Mouse (Mus musculus): ENCODE measurements at regions not wholly inside any gene's neighbourhood (a gene's known extent, or its start where the extent isn't known, plus 50 kb on each side); places are given as distances from the start of the nearest gene placed in this dataset.

DNA sequence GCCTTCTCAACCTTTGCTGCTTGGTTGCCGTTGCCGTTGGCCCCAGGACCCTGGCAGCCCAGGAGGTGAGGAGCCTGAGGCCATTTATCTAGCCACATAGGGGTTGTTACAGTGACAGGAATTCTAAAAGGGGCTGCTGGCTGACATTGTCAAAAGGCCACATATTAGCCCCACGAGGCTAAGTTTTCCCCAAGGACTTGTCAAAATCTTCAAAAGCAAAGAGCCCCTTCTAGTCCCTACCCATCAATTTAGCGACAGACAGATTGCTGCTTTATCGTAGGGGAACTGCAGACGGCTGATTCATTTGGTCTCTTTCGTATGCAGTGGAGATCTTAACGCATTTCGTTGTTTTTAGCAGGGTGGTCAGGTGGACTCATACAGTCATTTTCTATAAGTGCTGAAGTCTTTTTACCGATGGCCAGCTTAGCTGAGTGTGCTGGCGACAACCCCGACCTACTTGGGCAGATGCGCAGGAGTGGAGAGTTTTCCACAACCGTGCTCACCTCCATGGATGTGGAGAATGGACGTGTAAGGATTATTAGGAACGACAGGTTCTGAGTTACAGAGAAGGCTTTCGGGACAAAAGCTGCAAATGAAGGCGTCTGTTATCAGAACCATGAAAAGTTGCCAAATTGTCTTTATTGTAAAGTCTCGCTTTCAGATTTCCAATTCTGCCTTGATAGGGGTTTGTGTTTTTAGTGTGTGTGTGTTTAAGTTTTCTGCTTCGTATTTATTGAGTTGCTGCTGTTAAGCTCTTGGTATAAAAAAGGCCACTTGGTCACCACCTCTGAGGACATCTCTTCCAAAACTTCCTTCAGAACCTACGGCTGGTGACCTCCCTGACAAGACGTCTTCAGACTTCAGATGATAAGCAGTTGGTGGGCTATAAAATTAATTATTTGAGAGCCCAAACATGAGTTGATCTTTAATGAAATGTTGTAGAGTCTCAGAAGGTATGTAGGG lies 123.7 kb upstream of the Cpsf6 start:
- DNase-seq (ENCODE audit: low spot score) (no peak), ATAC-seq (ENCODE audit: low FRiP score, low TSS enrichment) (no peak)
- no peaks in the 10 kb centered on the region for H3K36me3 ChIP-seq (ENCODE audit: control insufficient read depth, insufficient read depth, low read length)
- no peaks in the 10 kb centered on the region for H3K9me3 ChIP-seq (ENCODE audit: control insufficient read depth, low read length)
- no peak overlapping the region for H3K4me2 ChIP-seq (replicated peaks; ENCODE audit: low read depth)
- H3K4me3 ChIP-seq (ENCODE audit: low read depth, low read length), result no peak overlapping the region
- TF ChIP-seq CTCF (IDR thresholded peaks at IDR 0.05; ENCODE audit: low read depth) (no peak), EP300 (optimal IDR thresholded peaks at IDR 0.05) (no peak)
- H3K4me1 ChIP-seq (replicated peaks; ENCODE audit: control insufficient read depth, insufficient read depth), result no peaks in the 10 kb centered on the region
- 79% methylated on average over 22 of the region's 22 CpGs for WGBS
- H3K9ac ChIP-seq (ENCODE audit: low read length), result no peak overlapping the region
- H3K27me3 ChIP-seq (ENCODE audit: control insufficient read depth, insufficient read depth, low read length), result no peaks in the 10 kb centered on the region
- no peak overlapping the region for H3K27ac ChIP-seq (replicated peaks)

DNA sequence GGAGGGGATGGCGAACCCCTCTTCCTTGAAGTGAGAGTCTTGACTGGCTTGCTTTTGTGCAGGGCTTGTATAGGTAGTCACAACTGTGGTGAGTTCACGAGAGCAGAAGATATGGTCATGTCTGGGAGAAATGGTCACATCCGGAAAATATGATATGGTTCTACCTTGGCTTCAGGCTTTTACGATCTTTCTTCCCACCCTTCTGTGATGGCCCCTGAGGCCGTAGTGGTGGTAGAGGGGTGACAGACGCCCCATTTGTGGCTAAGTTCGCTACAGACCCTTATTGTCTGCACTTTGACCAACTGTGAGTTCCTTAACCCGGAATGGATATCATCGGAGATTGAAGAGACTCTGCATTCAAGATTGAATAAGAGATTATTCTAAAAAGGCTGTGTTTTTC lies 122.9 kb upstream of the Cpsf6 start:
- H3K4me1 ChIP-seq (replicated peaks; ENCODE audit: control insufficient read depth, insufficient read depth), result no peaks in the 10 kb centered on the region
- no peak for ATAC-seq (ENCODE audit: low FRiP score, low TSS enrichment)
- no peak for TF ChIP-seq EP300 (optimal IDR thresholded peaks at IDR 0.05)
- no peak for TF ChIP-seq CTCF (IDR thresholded peaks at IDR 0.05; ENCODE audit: low read depth)
- no peaks in the 10 kb centered on the region for H3K36me3 ChIP-seq (ENCODE audit: control insufficient read depth, insufficient read depth, low read length)
- no peaks in the 10 kb centered on the region for H3K9me3 ChIP-seq (ENCODE audit: control insufficient read depth, low read length)
- H3K27me3 ChIP-seq (ENCODE audit: control insufficient read depth, insufficient read depth, low read length), result no peaks in the 10 kb centered on the region
- DNase-seq (ENCODE audit: low spot score), result no peak
- H3K9ac ChIP-seq (ENCODE audit: low read length), result no peak overlapping the region
- 89% methylated on average over 9 of the region's 9 CpGs for WGBS
- H3K4me3 ChIP-seq (ENCODE audit: low read depth, low read length), result no peak overlapping the region
- H3K27ac ChIP-seq (replicated peaks), result no peak overlapping the region
- H3K4me2 ChIP-seq (replicated peaks; ENCODE audit: low read depth), result no peak overlapping the region

GRCm38 (mm10) chr10:117502135-117502534 lies 122.3 kb upstream of the Cpsf6 start:
- H3K36me3 ChIP-seq (ENCODE audit: control insufficient read depth, insufficient read depth, low read length), result no peaks in the 10 kb centered on the region
- no peak overlapping the region for H3K4me2 ChIP-seq (replicated peaks; ENCODE audit: low read depth)
- no peak overlapping the region for H3K9ac ChIP-seq (ENCODE audit: low read length)
- 79% methylated on average over 7 of the region's 7 CpGs for WGBS
- no peaks in the 10 kb centered on the region for H3K9me3 ChIP-seq (ENCODE audit: control insufficient read depth, low read length)
- DNase-seq (ENCODE audit: low spot score) (no peak), ATAC-seq (ENCODE audit: low FRiP score, low TSS enrichment) (no peak)
- no peak overlapping the region for H3K4me3 ChIP-seq (ENCODE audit: low read depth, low read length)
- no peaks in the 10 kb centered on the region for H3K27me3 ChIP-seq (ENCODE audit: control insufficient read depth, insufficient read depth, low read length)
- H3K27ac ChIP-seq (replicated peaks), result no peak overlapping the region
- no peak for TF ChIP-seq CTCF (IDR thresholded peaks at IDR 0.05; ENCODE audit: low read depth)
- no peak for TF ChIP-seq EP300 (optimal IDR thresholded peaks at IDR 0.05)
- no peaks in the 10 kb centered on the region for H3K4me1 ChIP-seq (replicated peaks; ENCODE audit: control insufficient read depth, insufficient read depth)

DNA sequence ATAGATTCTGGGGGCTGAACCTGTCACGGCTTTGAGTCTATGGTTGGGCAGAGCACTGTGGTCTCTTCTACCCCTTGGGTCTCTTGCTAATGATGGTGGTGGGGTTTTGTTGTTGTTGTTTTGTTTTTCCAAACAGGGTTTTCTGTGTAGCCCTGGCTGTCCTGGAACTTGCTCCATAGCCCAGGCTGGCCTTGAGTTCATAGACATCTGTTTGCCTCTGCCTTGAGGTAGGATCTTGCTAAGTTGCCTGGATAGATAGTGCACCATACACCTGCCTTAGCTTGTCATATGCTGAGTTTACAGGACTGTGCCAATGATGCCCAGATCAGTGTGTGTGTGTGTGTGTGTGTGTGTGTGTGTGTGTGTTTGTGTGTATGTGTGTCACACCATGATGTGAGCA lies 121.6 kb upstream of the Cpsf6 start:
- TF ChIP-seq EP300 (optimal IDR thresholded peaks at IDR 0.05) (no peak), CTCF (IDR thresholded peaks at IDR 0.05; ENCODE audit: low read depth) (no peak)
- no peaks in the 10 kb centered on the region for H3K9me3 ChIP-seq (ENCODE audit: control insufficient read depth, low read length)
- H3K27me3 ChIP-seq (ENCODE audit: control insufficient read depth, insufficient read depth, low read length), result no peaks in the 10 kb centered on the region
- no peaks in the 10 kb centered on the region for H3K4me1 ChIP-seq (replicated peaks; ENCODE audit: control insufficient read depth, insufficient read depth)
- no peak overlapping the region for H3K4me3 ChIP-seq (ENCODE audit: low read depth, low read length)
- no peak overlapping the region for H3K27ac ChIP-seq (replicated peaks)
- H3K36me3 ChIP-seq (ENCODE audit: control insufficient read depth, insufficient read depth, low read length), result no peaks in the 10 kb centered on the region
- no peak overlapping the region for H3K4me2 ChIP-seq (replicated peaks; ENCODE audit: low read depth)
- 88% methylated on average over 1 of the region's 1 CpGs for WGBS
- ATAC-seq (ENCODE audit: low FRiP score, low TSS enrichment), result no peak
- H3K9ac ChIP-seq (ENCODE audit: low read length), result no peak overlapping the region
- no peak for DNase-seq (ENCODE audit: low spot score)

- H3K4me2 ChIP-seq (replicated peaks; ENCODE audit: low read depth), result no peak overlapping the region
- H3K4me3 ChIP-seq (ENCODE audit: low read depth, low read length), result no peak overlapping the region
- no peak for TF ChIP-seq EP300 (optimal IDR thresholded peaks at IDR 0.05)
- no peak for TF ChIP-seq CTCF (IDR thresholded peaks at IDR 0.05; ENCODE audit: low read depth)
- H3K36me3 ChIP-seq (ENCODE audit: control insufficient read depth, insufficient read depth, low read length), result no peaks in the 10 kb centered on the region
- H3K4me1 ChIP-seq (replicated peaks; ENCODE audit: control insufficient read depth, insufficient read depth), result no peaks in the 10 kb centered on the region
- WGBS, result 86% methylated on average over 5 of the region's 5 CpGs
- DNase-seq (ENCODE audit: low spot score) (no peak), ATAC-seq (ENCODE audit: low FRiP score, low TSS enrichment) (no peak)
- no peaks in the 10 kb centered on the region for H3K9me3 ChIP-seq (ENCODE audit: control insufficient read depth, low read length)
- no peak overlapping the region for H3K9ac ChIP-seq (ENCODE audit: low read length)
- no peak overlapping the region for H3K27ac ChIP-seq (replicated peaks)
- no peaks in the 10 kb centered on the region for H3K27me3 ChIP-seq (ENCODE audit: control insufficient read depth, insufficient read depth, low read length)
Measured at GRCm38 (mm10) chr10:117500457-117501108, 120.8 kb upstream of the Cpsf6 start.
